Mouse (Mus musculus): ENCODE data around the gene Npnt. TPM values are rescaled to one million over a fixed set of nuclear protein-coding genes. Genes with fewer than 3 reads are reported as not detected.

Npnt gene
- polyA plus RNA-seq, 1 experiment from 2014 or later = 45.3 TPM

DNA sequence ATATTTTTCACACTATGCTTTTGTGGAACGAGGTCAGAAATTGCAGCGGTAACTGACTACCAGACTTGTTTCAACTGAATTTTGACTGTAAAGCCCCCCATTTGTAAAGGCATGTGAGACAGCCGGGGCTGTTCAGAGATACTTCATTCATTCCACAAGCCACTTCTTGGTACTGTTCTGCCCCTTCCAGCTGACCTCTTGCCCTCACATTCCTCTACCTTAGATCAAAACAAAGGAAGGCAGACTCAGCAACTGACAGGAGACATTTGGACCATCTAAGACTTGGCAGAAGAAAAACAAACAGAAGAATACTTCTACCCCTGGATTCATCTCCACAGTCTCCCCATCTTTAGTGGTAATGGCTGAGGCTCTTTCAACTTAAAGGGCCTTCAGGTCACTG, 5.5 kb downstream of the Npnt start:
- H3K9ac ChIP-seq (ENCODE audit: low read length) = no peak overlapping the region
- no peaks in the 10 kb centered on the region for H3K36me3 ChIP-seq (ENCODE audit: control insufficient read depth, insufficient read depth, low read length)
- no peak overlapping the region for H3K4me2 ChIP-seq (ENCODE audit: low read length)
- no peaks in the 10 kb centered on the region for H3K27me3 ChIP-seq (replicated peaks; ENCODE audit: control insufficient read depth, insufficient read depth, low read length)
- DNase-seq (ENCODE audit: low spot score) (no peak), ATAC-seq (replicated peaks; ENCODE audit: low FRiP score, low TSS enrichment, low read depth) (no peak)
- 58% methylated on average over 3 of the region's 3 CpGs for WGBS
- no peak overlapping the region for H3K27ac ChIP-seq (ENCODE audit: low read depth)
- no peak overlapping the region for H3K4me3 ChIP-seq (ENCODE audit: low read depth, low read length)
- H3K9me3 ChIP-seq (ENCODE audit: control insufficient read depth, low read length) = no peaks in the 10 kb centered on the region
- peaks cover 12% of the 10 kb centered on the region; the same call in 1 of the 2 replicates for H3K4me1 ChIP-seq (replicated peaks; ENCODE audit: control insufficient read depth, insufficient read depth, low read length)

DNA sequence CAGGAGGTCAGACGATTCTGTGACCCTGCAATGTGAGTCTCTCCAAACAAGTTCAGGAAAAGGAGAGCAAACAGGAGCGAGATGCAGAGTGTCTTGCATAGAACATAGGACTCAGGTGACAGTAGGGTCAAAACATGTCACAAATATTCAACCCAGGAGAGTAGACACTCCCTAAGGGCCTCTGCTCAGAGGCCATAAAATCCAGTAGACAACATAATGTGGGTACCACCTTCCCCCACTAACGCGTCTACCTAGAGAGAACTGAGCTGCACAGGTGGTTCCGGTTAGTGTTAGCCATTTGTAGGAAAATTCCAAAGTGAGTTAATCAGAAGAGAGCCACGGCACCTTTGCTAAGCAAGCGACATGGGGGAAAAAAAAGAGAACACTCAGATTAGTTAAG, 5.9 kb downstream of the Npnt start:
- Histone ChIP-seq H3K27ac (ENCODE audit: low read depth) (no peak overlapping the region), H3K27me3 (replicated peaks; ENCODE audit: control insufficient read depth, insufficient read depth, low read length) (no peaks in the 10 kb centered on the region), H3K4me1 (replicated peaks; ENCODE audit: control insufficient read depth, insufficient read depth, low read length) (peaks cover 10% of the 10 kb centered on the region; the same call in 1 of the 2 replicates), H3K4me2 (ENCODE audit: low read length) (no peak overlapping the region), H3K4me3 (ENCODE audit: low read depth, low read length) (no peak overlapping the region), H3K36me3 (ENCODE audit: control insufficient read depth, insufficient read depth, low read length) (no peaks in the 10 kb centered on the region), H3K9ac (ENCODE audit: low read length) (no peak overlapping the region), H3K9me3 (ENCODE audit: control insufficient read depth, low read length) (no peaks in the 10 kb centered on the region)
- 46% methylated on average over 7 of the region's 7 CpGs for WGBS
- no peak for DNase-seq (ENCODE audit: low spot score)
- ATAC-seq (replicated peaks; ENCODE audit: low FRiP score, low TSS enrichment, low read depth) = no peak

DNA sequence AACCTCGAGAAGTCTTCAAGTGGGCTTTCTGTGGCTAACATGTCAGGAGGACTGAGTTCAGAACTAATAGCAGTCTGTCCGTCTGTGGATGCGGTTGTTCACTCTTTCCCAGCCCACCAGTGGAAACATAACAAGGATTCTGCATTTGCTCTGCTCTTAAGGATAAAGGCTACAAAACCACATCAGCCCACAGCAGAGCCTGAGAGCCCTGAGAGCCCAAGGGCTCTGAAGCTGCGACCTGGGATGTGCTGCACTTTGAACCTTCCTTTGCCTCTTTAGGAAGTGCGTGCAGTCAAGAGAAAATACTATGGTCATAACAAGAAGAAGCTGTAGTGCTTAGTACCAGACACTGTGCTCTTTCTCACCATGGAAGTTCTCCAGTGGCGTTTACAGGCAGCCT, 7.3 kb downstream of the Npnt start:
- 86% methylated on average over 6 of the region's 6 CpGs for WGBS
- Histone ChIP-seq H3K4me1 (replicated peaks; ENCODE audit: control insufficient read depth, insufficient read depth, low read length) (no peaks in the 10 kb centered on the region), H3K4me3 (ENCODE audit: low read depth, low read length) (no peak overlapping the region), H3K4me2 (ENCODE audit: low read length) (no peak overlapping the region), H3K36me3 (ENCODE audit: control insufficient read depth, insufficient read depth, low read length) (no peaks in the 10 kb centered on the region), H3K27me3 (replicated peaks; ENCODE audit: control insufficient read depth, insufficient read depth, low read length) (no peaks in the 10 kb centered on the region), H3K27ac (ENCODE audit: low read depth) (no peak overlapping the region), H3K9ac (ENCODE audit: low read length) (no peak overlapping the region), H3K9me3 (ENCODE audit: control insufficient read depth, low read length) (no peaks in the 10 kb centered on the region)
- DNase-seq (ENCODE audit: low spot score) (no peak), ATAC-seq (replicated peaks; ENCODE audit: low FRiP score, low TSS enrichment, low read depth) (no peak)

- DNase-seq (ENCODE audit: low spot score) (no peak), ATAC-seq (replicated peaks; ENCODE audit: low FRiP score, low TSS enrichment, low read depth) (no peak)
- no peaks in the 10 kb centered on the region; the same call in 1 of the 2 replicates for H3K4me1 ChIP-seq (replicated peaks; ENCODE audit: control insufficient read depth, insufficient read depth, low read length)
- no peaks in the 10 kb centered on the region for H3K27me3 ChIP-seq (replicated peaks; ENCODE audit: control insufficient read depth, insufficient read depth, low read length)
- no peak overlapping the region for H3K4me2 ChIP-seq (ENCODE audit: low read length)
- no peak overlapping the region for H3K9ac ChIP-seq (ENCODE audit: low read length)
- H3K9me3 ChIP-seq (ENCODE audit: control insufficient read depth, low read length) = no peaks in the 10 kb centered on the region
- no peak overlapping the region for H3K4me3 ChIP-seq (ENCODE audit: low read depth, low read length)
- 86% methylated on average over 10 of the region's 10 CpGs for WGBS
- no peaks in the 10 kb centered on the region for H3K36me3 ChIP-seq (ENCODE audit: control insufficient read depth, insufficient read depth, low read length)
- no peak overlapping the region for H3K27ac ChIP-seq (ENCODE audit: low read depth)
Measured at GRCm38 (mm10) chr3:132940181-132940990, 9.7 kb downstream of the Npnt start.

DNA sequence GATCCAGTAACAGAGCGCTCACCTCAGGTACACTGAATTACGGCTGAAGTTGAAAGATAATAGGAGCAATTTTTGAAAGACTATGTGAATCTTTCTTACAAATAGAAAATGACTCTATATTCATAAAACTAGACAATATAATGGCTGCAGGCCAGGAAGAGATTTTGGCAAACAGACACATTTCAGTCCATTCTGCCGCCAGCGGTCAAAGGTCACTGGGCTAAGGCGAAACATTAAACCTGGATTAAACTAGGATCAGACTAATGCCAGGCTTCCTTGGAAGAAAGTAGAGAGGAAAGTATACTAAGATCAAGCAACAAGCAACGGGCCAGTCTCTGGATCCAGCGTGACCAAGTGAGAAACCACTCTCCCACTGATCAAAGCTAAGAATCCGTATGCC, 11.1 kb downstream of the Npnt start:
- H3K4me2 ChIP-seq (ENCODE audit: low read length) = no peak overlapping the region
- WGBS = 69% methylated on average over 8 of the region's 8 CpGs
- no peak overlapping the region for H3K9ac ChIP-seq (ENCODE audit: low read length)
- H3K4me1 ChIP-seq (replicated peaks; ENCODE audit: control insufficient read depth, insufficient read depth, low read length) = no peaks in the 10 kb centered on the region; the same call in 1 of the 2 replicates
- no peak for DNase-seq (ENCODE audit: low spot score)
- H3K27me3 ChIP-seq (replicated peaks; ENCODE audit: control insufficient read depth, insufficient read depth, low read length) = no peaks in the 10 kb centered on the region
- H3K27ac ChIP-seq (ENCODE audit: low read depth) = no peak overlapping the region
- H3K9me3 ChIP-seq (ENCODE audit: control insufficient read depth, low read length) = no peaks in the 10 kb centered on the region
- no peak for ATAC-seq (replicated peaks; ENCODE audit: low FRiP score, low TSS enrichment, low read depth)
- no peak overlapping the region for H3K4me3 ChIP-seq (ENCODE audit: low read depth, low read length)
- no peaks in the 10 kb centered on the region for H3K36me3 ChIP-seq (ENCODE audit: control insufficient read depth, insufficient read depth, low read length)

DNA sequence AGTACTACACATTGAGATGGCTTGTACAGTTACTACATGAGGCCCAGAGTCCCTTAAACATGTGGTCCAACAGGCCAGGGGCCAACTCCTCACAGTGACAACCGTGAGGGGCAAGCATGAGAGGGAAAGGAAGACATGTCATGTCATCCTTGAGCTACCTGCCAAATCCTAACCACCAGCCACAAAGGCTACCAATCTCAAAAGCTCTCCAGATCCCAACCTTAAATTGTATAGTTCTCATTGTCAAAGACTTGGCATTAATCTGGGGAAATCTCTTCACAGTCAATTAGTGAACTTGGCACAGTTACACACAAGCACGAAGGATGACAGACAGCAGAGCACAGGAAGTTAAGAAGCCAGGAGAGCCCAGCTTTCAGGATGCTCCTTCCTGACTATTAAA, 15.4 kb downstream of the Npnt start:
- DNase-seq (ENCODE audit: low spot score) (no peak), ATAC-seq (replicated peaks; ENCODE audit: low FRiP score, low TSS enrichment, low read depth) (no peak)
- Histone ChIP-seq H3K36me3 (ENCODE audit: control insufficient read depth, insufficient read depth, low read length) (no peaks in the 10 kb centered on the region), H3K4me1 (replicated peaks; ENCODE audit: control insufficient read depth, insufficient read depth, low read length) (peaks cover 3% of the 10 kb centered on the region; the same call in 1 of the 2 replicates), H3K4me3 (ENCODE audit: low read depth, low read length) (no peak overlapping the region), H3K27ac (ENCODE audit: low read depth) (no peak overlapping the region), H3K4me2 (ENCODE audit: low read length) (no peak overlapping the region), H3K9ac (ENCODE audit: low read length) (no peak overlapping the region), H3K27me3 (replicated peaks; ENCODE audit: control insufficient read depth, insufficient read depth, low read length) (no peaks in the 10 kb centered on the region), H3K9me3 (ENCODE audit: control insufficient read depth, low read length) (no peaks in the 10 kb centered on the region)
- WGBS = 53% methylated on average over 2 of the region's 2 CpGs

DNA sequence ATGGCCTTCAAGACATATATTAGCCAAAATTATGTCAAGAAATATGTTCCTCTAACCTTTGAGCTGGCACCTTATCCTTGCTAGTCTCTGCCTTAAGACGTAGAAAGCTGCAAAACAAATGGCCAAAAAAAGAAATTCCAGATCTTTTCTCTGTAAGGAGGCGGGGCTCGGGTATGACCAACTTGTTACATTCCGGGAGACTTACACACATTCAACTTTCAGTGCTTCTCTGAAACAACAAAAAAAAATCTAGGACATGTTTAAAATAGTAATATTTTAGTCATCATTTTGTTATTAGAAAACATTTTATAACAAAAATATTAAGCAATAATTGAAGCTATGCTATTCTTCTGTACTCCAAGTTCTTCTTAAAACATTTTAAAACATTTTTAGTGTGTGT, 18.6 kb downstream of the Npnt start:
- Histone ChIP-seq H3K27me3 (replicated peaks; ENCODE audit: control insufficient read depth, insufficient read depth, low read length) (no peaks in the 10 kb centered on the region), H3K4me3 (ENCODE audit: low read depth, low read length) (no peak overlapping the region), H3K27ac (ENCODE audit: low read depth) (no peak overlapping the region), H3K9ac (ENCODE audit: low read length) (no peak overlapping the region), H3K36me3 (ENCODE audit: control insufficient read depth, insufficient read depth, low read length) (no peaks in the 10 kb centered on the region), H3K9me3 (ENCODE audit: control insufficient read depth, low read length) (no peaks in the 10 kb centered on the region), H3K4me2 (ENCODE audit: low read length) (no peak overlapping the region), H3K4me1 (replicated peaks; ENCODE audit: control insufficient read depth, insufficient read depth, low read length) (0 out of 2 replicates have a peak, but pooled peaks cover 9% of the 10 kb centered on the region)
- WGBS = 88% methylated on average over 4 of the region's 4 CpGs
- DNase-seq (ENCODE audit: low spot score) = no peak
- no peak for ATAC-seq (replicated peaks; ENCODE audit: low FRiP score, low TSS enrichment, low read depth)

DNA sequence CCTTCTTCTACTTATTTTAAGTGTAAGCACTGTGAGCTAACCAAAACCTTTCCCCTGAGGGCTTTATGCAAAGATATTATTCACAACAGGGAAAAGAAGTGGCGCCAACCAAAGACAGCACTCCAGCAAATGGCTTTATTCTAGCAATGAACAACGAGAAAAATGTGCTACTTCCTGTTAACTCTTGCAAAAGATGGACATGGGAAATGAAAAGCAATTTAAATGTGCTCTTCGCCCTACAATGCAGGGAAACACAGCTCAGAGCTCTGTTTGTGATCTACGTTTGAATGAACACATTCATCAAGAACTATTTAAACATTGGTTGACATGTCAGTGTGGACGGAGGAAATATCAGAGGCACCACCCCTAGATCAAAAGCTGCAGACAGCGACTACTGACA, 20.2 kb downstream of the Npnt start:
- ATAC-seq (replicated peaks; ENCODE audit: low FRiP score, low TSS enrichment, low read depth) (no peak), DNase-seq (ENCODE audit: low spot score) (no peak)
- Histone ChIP-seq H3K4me3 (ENCODE audit: low read depth, low read length) (no peak overlapping the region), H3K4me1 (replicated peaks; ENCODE audit: control insufficient read depth, insufficient read depth, low read length) (0 out of 2 replicates have a peak, but pooled peaks cover 9% of the 10 kb centered on the region), H3K27me3 (replicated peaks; ENCODE audit: control insufficient read depth, insufficient read depth, low read length) (no peaks in the 10 kb centered on the region), H3K9ac (ENCODE audit: low read length) (no peak overlapping the region), H3K9me3 (ENCODE audit: control insufficient read depth, low read length) (no peaks in the 10 kb centered on the region), H3K4me2 (ENCODE audit: low read length) (no peak overlapping the region), H3K36me3 (ENCODE audit: control insufficient read depth, insufficient read depth, low read length) (no peaks in the 10 kb centered on the region), H3K27ac (ENCODE audit: low read depth) (no peak overlapping the region)
- 23% methylated on average over 6 of the region's 6 CpGs for WGBS

DNA sequence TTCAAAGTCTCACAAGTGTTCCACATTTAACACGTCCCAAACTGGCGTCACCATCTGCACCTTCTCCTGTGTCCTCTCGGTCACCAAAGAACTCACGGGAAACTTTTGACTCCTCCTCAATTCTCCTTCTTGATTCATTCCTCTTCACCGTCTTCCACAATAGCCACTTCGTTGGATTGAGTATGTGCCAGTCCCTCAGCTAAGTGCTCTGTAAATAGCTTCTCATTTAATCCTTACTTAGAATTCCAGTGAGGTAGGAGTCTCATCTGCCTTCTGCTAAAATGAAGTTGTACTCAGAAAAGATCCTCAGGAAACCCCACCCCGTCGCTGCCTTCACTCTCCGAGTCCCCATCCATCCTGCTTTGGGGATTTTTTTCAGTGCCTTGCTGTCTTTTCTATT, 21.9 kb downstream of the Npnt start:
- Histone ChIP-seq H3K27ac (ENCODE audit: low read depth) (no peak overlapping the region), H3K9ac (ENCODE audit: low read length) (no peak overlapping the region), H3K4me2 (ENCODE audit: low read length) (no peak overlapping the region), H3K9me3 (ENCODE audit: control insufficient read depth, low read length) (no peaks in the 10 kb centered on the region), H3K4me1 (replicated peaks; ENCODE audit: control insufficient read depth, insufficient read depth, low read length) (0 out of 2 replicates have a peak, but pooled peaks cover 9% of the 10 kb centered on the region), H3K4me3 (ENCODE audit: low read depth, low read length) (no peak overlapping the region), H3K36me3 (ENCODE audit: control insufficient read depth, insufficient read depth, low read length) (no peaks in the 10 kb centered on the region), H3K27me3 (replicated peaks; ENCODE audit: control insufficient read depth, insufficient read depth, low read length) (no peaks in the 10 kb centered on the region)
- ATAC-seq (replicated peaks; ENCODE audit: low FRiP score, low TSS enrichment, low read depth) (no peak), DNase-seq (ENCODE audit: low spot score) (no peak)
- 93% methylated on average over 9 of the region's 9 CpGs for WGBS

Measured in intestine, embryonic 14.5 days (tissue).